Mouse (Mus musculus) stomach, embryonic 14.5 days (tissue): ENCODE data around the gene Ptpra. TPM values are rescaled to one million over a fixed set of nuclear protein-coding genes. Genes with fewer than 3 reads are reported as not detected.
A peak's percentile ranks its signal among the peaks of the same experiment; 100 is the strongest.

Experiments
- ATAC-seq: fragments of 200-750 bp; cut with Nextera tagmentation; 2 replicates; pipeline ENCODE4 v1.8.0; 2017; ENCODE audit warnings: low read depth, moderate TSS enrichment; ENCODE audit not compliant: insufficient number of reproducible peaks, insufficient read depth, low FRiP score
- H3K27ac ChIP-seq: fragments of 300-500 bp; sonication (generic); 2 replicates; pipeline ENCODE4 v1.5.1; 2014; ENCODE audit warnings: mild to moderate bottlenecking, low read length, moderate library complexity, mixed read lengths
- H3K27me3 ChIP-seq: fragments of 300-500 bp; sonication (generic); 2 replicates; pipeline ENCODE4 v1.6.1; 2014; ENCODE audit warnings: low read length, control low read depth, mixed read lengths; ENCODE audit not compliant: control insufficient read depth, insufficient read depth
- H3K36me3 ChIP-seq: fragments of 300-500 bp; sonication (generic); 2 replicates; pipeline ENCODE4 v1.6.1; 2014; ENCODE audit warnings: mild to moderate bottlenecking, control low read depth, low read length, moderate library complexity, mixed read lengths; ENCODE audit not compliant: control insufficient read depth, insufficient read depth
- H3K4me1 ChIP-seq: fragments of 300-500 bp; sonication (generic); 2 replicates; pipeline ENCODE4 v1.6.1; 2014; ENCODE audit warnings: low read length, control low read depth, mixed read lengths; ENCODE audit not compliant: control insufficient read depth, insufficient read depth
- H3K4me2 ChIP-seq: fragments of 300-500 bp; sonication (generic); replicated peaks from 2 replicates; pipeline ENCODE4 v1.6.1; 2014; ENCODE audit warnings: low read depth, low read length, control low read depth
- H3K4me3 ChIP-seq: fragments of 300-500 bp; sonication (generic); 2 replicates; pipeline ENCODE4 v1.5.1; 2014; ENCODE audit warnings: low read depth, low read length, control low read depth
- H3K9ac ChIP-seq: fragments of 300-500 bp; sonication (generic); replicated peaks from 2 replicates; pipeline ENCODE4 v1.6.1; 2014; ENCODE audit warnings: low read depth, mild to moderate bottlenecking, control low read depth, low read length, moderate library complexity, mixed read lengths
- H3K9me3 ChIP-seq: fragments of 300-500 bp; sonication (generic); 2 replicates; pipeline ENCODE4 v1.6.1; 2016; ENCODE audit warnings: low read depth, low read length, control low read depth; ENCODE audit not compliant: control insufficient read depth
- WGBS: fragments of 180-500 bp; shearing (Covaris S2); extraction: QIAGEN DNeasy Blood & Tissue Kit; methylation state at CpG from one replicate; pipeline ENCODE4 v1.1.7; 2014; 5-methylcytosine and 5-hydroxymethylcytosine counted together
- polyA plus RNA-seq: library from polyadenylated mRNA; unstranded; fragments of >200 nt; fragmentation: Nextera tagmentation; extraction: Ambion mirVana; gene quantifications from 2 replicates; pipeline ENCODE4 v1.2.1, GENCODE M21; 2014

The Ptpra gene
- polyA plus RNA-seq, 1 experiment from 2014 or later, result 110 TPM

GRCm38 (mm10) chr2:130577021-130577420 lies 126.9 kb downstream of the Ptpra start:
- Histone ChIP-seq H3K4me3 (peak overlapping the region; percentile 18), H3K4me2 (peak overlapping the region; percentile 39; the same call in 1 of the 2 replicates), H3K9ac (no peak overlapping the region), H3K27ac (no peak overlapping the region), H3K4me1 (peaks cover 18% of the 10 kb centered on the region; the same call in 1 of the 2 replicates), H3K36me3 (no peaks in the 10 kb centered on the region), H3K9me3 (no peaks in the 10 kb centered on the region), H3K27me3 (peaks cover 54% of the 10 kb centered on the region)
- 6% methylated on average over 9 of the region's 9 CpGs for WGBS
- no peak for ATAC-seq

GRCm38 (mm10) chr2:130577632-130578031 lies 127.6 kb downstream of the Ptpra start:
- WGBS, result 6% methylated on average over 12 of the region's 12 CpGs
- Histone ChIP-seq H3K27me3 (peaks cover 61% of the 10 kb centered on the region), H3K4me2 (no peak overlapping the region), H3K9ac (no peak overlapping the region), H3K9me3 (no peaks in the 10 kb centered on the region), H3K27ac (no peak overlapping the region), H3K36me3 (no peaks in the 10 kb centered on the region), H3K4me3 (no peak overlapping the region), H3K4me1 (peaks cover 18% of the 10 kb centered on the region; the same call in 1 of the 2 replicates)
- no peak for ATAC-seq

- H3K36me3 ChIP-seq, result no peaks in the 10 kb centered on the region
- H3K4me2 ChIP-seq, result no peak overlapping the region
- H3K9me3 ChIP-seq, result no peaks in the 10 kb centered on the region
- peaks cover 65% of the 10 kb centered on the region for H3K27me3 ChIP-seq
- no peak overlapping the region for H3K4me3 ChIP-seq
- peaks cover 18% of the 10 kb centered on the region; the same call in 1 of the 2 replicates for H3K4me1 ChIP-seq
- no peak overlapping the region for H3K27ac ChIP-seq
- no peak for ATAC-seq
- WGBS, result 9% methylated on average over 11 of the region's 11 CpGs
- no peak overlapping the region for H3K9ac ChIP-seq
Observed at GRCm38 (mm10) chr2:130578148-130578547, 128.1 kb downstream of the Ptpra start.

- peaks cover 18% of the 10 kb centered on the region; the same call in 1 of the 2 replicates for H3K4me1 ChIP-seq
- no peak overlapping the region for H3K4me3 ChIP-seq
- H3K4me2 ChIP-seq, result no peak overlapping the region
- no peaks in the 10 kb centered on the region for H3K9me3 ChIP-seq
- no peak for ATAC-seq
- no peak overlapping the region for H3K27ac ChIP-seq
- WGBS, result 6% methylated on average over 8 of the region's 8 CpGs
- H3K27me3 ChIP-seq, result peaks cover 65% of the 10 kb centered on the region
- H3K9ac ChIP-seq, result no peak overlapping the region
- no peaks in the 10 kb centered on the region for H3K36me3 ChIP-seq
Observed at GRCm38 (mm10) chr2:130579791-130580190, 129.7 kb downstream of the Ptpra start.

- H3K4me2 ChIP-seq, result peak overlapping the region; percentile 53
- peaks cover 18% of the 10 kb centered on the region; the same call in 1 of the 2 replicates for H3K4me1 ChIP-seq
- no peaks in the 10 kb centered on the region for H3K9me3 ChIP-seq
- H3K4me3 ChIP-seq, result peak overlapping the region; percentile 30
- no peak for ATAC-seq
- WGBS, result 4% methylated on average over 16 of the region's 16 CpGs
- no peak overlapping the region for H3K27ac ChIP-seq
- peaks cover 54% of the 10 kb centered on the region for H3K27me3 ChIP-seq
- no peaks in the 10 kb centered on the region for H3K36me3 ChIP-seq
- H3K9ac ChIP-seq, result no peak overlapping the region
Observed at GRCm38 (mm10) chr2:130581201-130581600, 131.1 kb downstream of the Ptpra start.

GRCm38 (mm10) chr2:130582552-130582951 lies 132.5 kb downstream of the Ptpra start, which contains the start of gene Avp:
TSS of gene Avp (minus strand) at chr2:130582554.
- Histone ChIP-seq H3K27me3 (peaks cover 45% of the 10 kb centered on the region), H3K4me1 (peaks cover 12% of the 10 kb centered on the region; the same call in 1 of the 2 replicates), H3K9ac (no peak within 1 kb of the TSS), H3K4me3 (peak within 1 kb of the TSS; percentile 30; the same call in 1 of the 2 replicates), H3K27ac (no peak within 1 kb of the TSS), H3K36me3 (no peaks in the 10 kb centered on the region), H3K9me3 (no peaks in the 10 kb centered on the region), H3K4me2 (no peak within 1 kb of the TSS)
- ATAC-seq, result no peak
- 30% methylated on average over 10 of the region's 10 CpGs for whole genome bisulfite sequencing

GRCm38 (mm10) chr2:130583902-130584560 lies 134.0 kb downstream of the Ptpra start:
- no peak overlapping the region for H3K27ac ChIP-seq
- WGBS, result 66% methylated on average over 10 of the region's 10 CpGs
- H3K9me3 ChIP-seq, result no peaks in the 10 kb centered on the region
- no peak overlapping the region for H3K4me2 ChIP-seq
- H3K4me3 ChIP-seq, result no peak overlapping the region
- H3K36me3 ChIP-seq, result no peaks in the 10 kb centered on the region
- ATAC-seq, result no peak
- peaks cover 10% of the 10 kb centered on the region; the same call in 1 of the 2 replicates for H3K4me1 ChIP-seq
- H3K9ac ChIP-seq, result no peak overlapping the region
- peaks cover 34% of the 10 kb centered on the region for H3K27me3 ChIP-seq

GRCm38 (mm10) chr2:130586016-130586415 lies 135.9 kb downstream of the Ptpra start:
- no peak overlapping the region for H3K27ac ChIP-seq
- H3K4me2 ChIP-seq, result no peak overlapping the region
- peaks cover 2% of the 10 kb centered on the region; the same call in 1 of the 2 replicates for H3K4me1 ChIP-seq
- WGBS, result 89% methylated on average over 6 of the region's 6 CpGs
- H3K36me3 ChIP-seq, result peaks cover 4% of the 10 kb centered on the region; the same call in 1 of the 2 replicates
- no peak overlapping the region for H3K9ac ChIP-seq
- peaks cover 19% of the 10 kb centered on the region; the same call in 1 of the 2 replicates for H3K27me3 ChIP-seq
- ATAC-seq, result no peak
- no peaks in the 10 kb centered on the region for H3K9me3 ChIP-seq
- no peak overlapping the region for H3K4me3 ChIP-seq
